Mouse (Mus musculus) olfactory bulb, adult 2 months (tissue): ENCODE results near the gene Mical3. TPM values are rescaled to one million over a fixed set of nuclear protein-coding genes. Genes with fewer than 3 reads are reported as not detected.
"Not testable (repeated sequence)": the region's sequence is repeated elsewhere in the genome, so short reads cannot be mapped to it uniquely, and the experiment has no call there.

Experiments
- H3K27ac ChIP-seq: fragments of 200-500 bp; 2 replicates; pipeline ENCODE4 v1.5.1; 2012; ENCODE audit warnings: low read depth, low read length; ENCODE audit not compliant: insufficient read depth
- H3K4me1 ChIP-seq: fragments of 200-500 bp; 2 replicates; pipeline ENCODE4 v1.6.1; 2012; ENCODE audit warnings: low read length; ENCODE audit not compliant: control insufficient read depth, insufficient read depth
- H3K4me3 ChIP-seq: fragments of 200-500 bp; 2 replicates; pipeline ENCODE4 v1.5.1; 2012; ENCODE audit warnings: mild to moderate bottlenecking, low read depth, low read length, moderate library complexity; ENCODE audit not compliant: insufficient read depth
- CTCF ChIP-seq: fragments of 200-500 bp; IDR thresholded peaks from 2 replicates; pipeline ENCODE4 v1.5.1; 2012; ENCODE audit warnings: low read depth, mild to moderate bottlenecking, low read length, moderate library complexity; ENCODE audit not compliant: insufficient read depth
- POLR2A ChIP-seq: fragments of 200-500 bp; IDR thresholded peaks from 2 replicates; pipeline ENCODE4 v1.6.1; 2012; ENCODE audit warnings: mild to moderate bottlenecking, low read depth, low read length, moderate library complexity; ENCODE audit not compliant: insufficient read depth
- WGBS: fragments of 180-500 bp; shearing (Covaris S2); methylation state at CpG from one replicate; pipeline ENCODE4 v1.1.7; 2018; 5-methylcytosine and 5-hydroxymethylcytosine counted together
- polyA plus RNA-seq: library from polyadenylated mRNA; stranded (reverse); fragments of >200 nt; gene quantifications from 2 replicates; pipeline ENCODE4 v1.2.4, GENCODE M21; 2012; ENCODE audit warnings: low replicate concordance; ENCODE audit not compliant: missing spikeins, insufficient read depth, insufficient read length

Mical3 gene
- polyA plus RNA-seq, 1 experiment, result 277 TPM

DNA sequence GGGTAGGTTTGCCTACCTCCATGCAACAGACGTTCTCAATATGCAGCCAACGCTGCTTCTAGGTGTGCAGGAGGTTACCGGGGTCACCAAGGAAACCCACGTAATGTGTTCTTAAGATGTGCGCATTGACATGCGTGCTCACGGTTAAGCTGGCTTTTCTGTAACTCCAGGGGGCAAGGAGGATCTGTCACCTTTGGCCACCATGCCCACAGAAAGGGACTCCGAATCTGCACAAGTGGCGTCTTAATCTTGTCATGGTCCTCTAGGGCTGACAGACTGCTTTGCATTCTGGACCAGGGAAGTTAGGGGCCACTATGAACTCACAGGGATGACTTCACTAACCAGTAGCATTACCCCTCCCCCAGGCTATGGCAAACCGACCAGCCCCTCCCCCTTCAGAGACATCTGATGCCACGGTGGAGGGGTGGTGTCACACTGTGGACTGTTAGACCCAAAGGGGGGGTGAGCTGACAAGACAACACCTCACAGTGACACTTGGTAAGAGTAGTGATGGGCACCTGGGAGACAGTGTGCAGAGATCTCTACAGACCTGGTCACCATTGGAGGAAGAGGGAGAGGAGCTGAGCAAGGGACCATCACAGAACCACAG is 192.7 kb downstream of the Mical3 start:
- WGBS, result 88% methylated on average over 11 of the region's 11 CpGs
- H3K4me1 ChIP-seq, result peaks cover 2% of the 10 kb centered on the region; the same call in 1 of the 2 replicates
- H3K27ac ChIP-seq, result no peak overlapping the region
- H3K4me3 ChIP-seq, result no peak overlapping the region
- TF ChIP-seq CTCF (no peak), POLR2A (no peak)

DNA sequence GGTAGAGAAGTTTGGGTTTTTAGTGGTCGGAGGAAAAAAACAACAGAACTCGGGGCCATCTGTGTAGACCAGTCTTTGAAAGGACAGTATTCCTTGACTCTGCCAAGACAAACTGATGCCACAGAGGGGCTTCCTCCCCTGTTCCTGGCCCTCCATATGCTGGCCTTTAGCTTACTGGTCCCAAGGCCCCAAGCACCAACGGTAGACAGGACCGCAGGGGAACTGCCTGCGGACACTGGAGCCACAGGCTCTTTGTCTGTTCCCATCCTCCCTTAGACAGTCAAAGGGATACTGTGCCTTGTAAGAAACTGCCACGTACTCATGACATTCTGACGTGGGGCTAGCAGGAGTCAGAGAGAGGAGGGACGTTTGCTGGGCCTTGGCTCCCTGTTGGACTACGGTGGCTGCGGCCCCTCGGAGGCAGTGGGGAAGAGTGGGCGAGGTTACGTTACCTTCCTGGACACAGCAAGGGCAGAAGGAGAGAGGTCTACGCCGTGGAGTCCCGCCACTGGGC is 193.6 kb downstream of the Mical3 start:
- peaks cover 2% of the 10 kb centered on the region; the same call in 1 of the 2 replicates for H3K4me1 ChIP-seq
- WGBS, result 86% methylated on average over 16 of the region's 16 CpGs
- TF ChIP-seq POLR2A (no peak), CTCF (no peak)
- no peak overlapping the region for H3K4me3 ChIP-seq
- no peak overlapping the region for H3K27ac ChIP-seq

DNA sequence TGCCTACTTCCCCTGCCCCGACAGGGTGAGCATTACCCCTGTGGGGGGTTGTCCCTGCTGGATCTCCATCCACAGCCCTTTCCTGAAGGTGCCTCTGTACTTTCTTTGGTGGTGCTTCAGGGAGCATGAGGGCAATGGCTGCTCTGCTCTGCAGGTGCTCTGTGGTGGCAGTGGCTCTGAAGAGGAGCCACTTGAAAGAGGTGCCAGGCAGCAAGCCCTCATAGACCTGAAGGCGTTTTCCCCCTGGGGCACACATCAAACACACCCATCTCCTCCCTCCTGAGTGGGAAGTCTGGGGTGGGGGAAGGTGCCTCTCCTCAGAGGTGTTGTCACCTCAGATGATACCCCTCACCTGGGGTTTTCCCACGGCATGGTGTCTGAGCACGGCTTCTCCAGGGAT is 196.6 kb downstream of the Mical3 start:
- Histone ChIP-seq H3K4me3 (no peak overlapping the region), H3K4me1 (no peaks in the 10 kb centered on the region), H3K27ac (no peak overlapping the region)
- TF ChIP-seq POLR2A (no peak), CTCF (no peak)
- whole genome bisulfite sequencing, result 73% methylated on average over 4 of the region's 4 CpGs

DNA sequence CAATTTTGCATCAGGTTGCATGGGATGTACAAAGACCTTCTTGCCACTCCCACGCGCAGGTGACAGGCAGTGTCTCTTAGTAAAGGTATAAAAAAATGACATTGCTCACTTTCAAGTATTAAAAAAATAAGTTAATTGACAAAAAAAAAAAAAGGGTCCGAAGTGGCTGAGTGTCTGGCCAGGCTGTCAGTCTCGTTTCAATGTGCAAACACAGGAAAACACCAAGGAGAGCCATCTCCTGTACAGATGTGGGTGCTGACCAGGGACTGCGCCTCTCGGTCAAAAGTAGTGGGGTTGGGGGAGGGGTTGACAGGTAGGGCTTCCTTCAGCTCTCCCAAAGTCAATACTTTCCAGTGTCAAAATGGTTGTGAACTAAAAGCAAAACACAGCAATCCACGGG is 197.1 kb downstream of the Mical3 start:
- TF ChIP-seq CTCF (no peak), POLR2A (no peak)
- no peak overlapping the region for H3K27ac ChIP-seq
- 85% methylated on average over 7 of the region's 7 CpGs for WGBS
- H3K4me1 ChIP-seq, result no peaks in the 10 kb centered on the region
- H3K4me3 ChIP-seq, result no peak overlapping the region

DNA sequence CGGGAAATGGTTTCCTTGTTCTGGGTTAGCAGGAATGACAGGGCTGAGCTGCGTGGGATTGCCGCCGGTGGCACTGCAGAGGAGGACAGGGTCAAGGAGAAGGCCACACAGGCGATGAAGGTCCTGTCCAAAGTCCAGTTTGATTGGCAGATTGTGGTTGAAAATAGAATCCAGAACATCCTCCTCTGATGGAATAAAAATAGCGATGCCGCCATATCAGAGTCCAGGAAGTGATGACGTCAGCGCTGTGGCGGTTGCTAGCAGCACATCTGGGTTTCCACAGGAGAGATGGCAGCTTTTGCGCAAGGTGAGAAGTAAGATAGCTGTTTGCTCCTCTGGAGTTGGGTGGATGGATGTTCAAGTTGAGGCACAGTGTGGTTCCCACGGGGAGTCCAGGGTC is 198.2 kb downstream of the Mical3 start:
- Histone ChIP-seq H3K27ac (no peak overlapping the region), H3K4me1 (no peaks in the 10 kb centered on the region), H3K4me3 (no peak overlapping the region)
- 85% methylated on average over 12 of the region's 12 CpGs for WGBS
- TF ChIP-seq POLR2A (no peak), CTCF (no peak)

DNA sequence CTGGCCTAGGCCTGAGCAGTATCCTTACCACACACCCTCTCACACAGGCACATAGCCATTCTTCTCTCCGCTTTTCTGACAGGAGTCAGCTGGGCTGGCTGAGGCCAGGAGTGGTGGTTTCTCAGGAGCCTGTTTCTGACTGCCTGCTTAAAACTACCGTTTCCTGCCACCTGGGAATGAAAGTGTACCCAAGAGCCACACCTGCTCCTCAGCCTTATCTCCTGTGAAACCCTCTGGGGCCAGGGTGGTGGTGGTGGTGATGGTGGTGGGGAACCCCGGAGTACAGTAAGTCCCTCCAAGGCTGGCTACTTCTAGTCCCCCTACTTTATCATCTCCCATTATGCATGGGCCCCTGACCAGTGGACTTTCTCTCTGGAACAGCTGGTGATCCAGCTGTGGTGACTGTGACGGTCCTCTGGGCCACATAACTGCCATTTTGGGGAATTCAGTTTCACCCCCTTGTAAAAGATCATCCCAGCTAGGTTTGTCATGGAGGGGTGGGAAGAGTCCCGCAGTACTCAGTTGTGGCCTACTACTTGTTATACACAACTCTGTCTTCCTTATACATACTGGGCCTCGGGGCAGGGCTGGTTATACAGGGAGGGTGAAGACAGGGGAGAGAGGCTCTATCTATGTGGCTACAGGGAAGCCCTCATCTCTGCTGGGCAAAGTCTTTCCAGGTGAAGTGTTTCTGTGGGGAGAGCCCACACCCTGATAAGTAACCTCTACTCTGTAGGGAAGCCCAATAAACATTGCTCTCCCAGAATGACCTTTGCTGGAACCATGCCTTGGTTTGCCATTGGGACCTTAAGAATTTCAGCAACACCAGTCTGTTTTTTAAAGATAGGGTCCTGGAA is 200.1 kb downstream of the Mical3 start:
- H3K27ac ChIP-seq, result no peak overlapping the region; the same call in 1 of the 2 replicates

DNA sequence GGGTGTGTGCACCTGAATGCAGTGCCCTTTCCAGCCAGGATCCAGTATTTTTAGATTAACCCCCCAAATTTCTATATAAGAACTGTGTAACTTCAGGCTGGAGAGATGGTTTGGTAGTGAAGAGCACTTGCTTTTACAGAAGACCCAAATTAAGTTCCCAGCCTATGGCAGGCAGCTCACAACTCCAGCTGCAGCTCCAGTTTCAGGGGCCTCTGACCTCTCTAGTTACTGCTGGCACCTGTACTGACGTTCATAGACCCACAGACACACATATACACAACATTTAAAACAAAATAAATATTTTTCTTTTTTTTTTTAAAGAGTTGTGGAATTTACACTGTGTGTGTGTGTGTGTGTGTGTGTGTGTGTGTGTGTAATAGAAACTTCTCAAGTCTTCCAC is 201.4 kb downstream of the Mical3 start:
- WGBS, result 77% methylated on average over 1 of the region's 1 CpGs
- TF ChIP-seq POLR2A (no peak), CTCF (no peak)
- Histone ChIP-seq H3K4me1 (peaks cover 5% of the 10 kb centered on the region; the same call in 1 of the 2 replicates), H3K4me3 (no peak overlapping the region), H3K27ac (no peak overlapping the region)

More for the DNA sequence above, 200.1 kb downstream of the Mical3 start:
- peaks cover 5% of the 10 kb centered on the region; the same call in 1 of the 2 replicates for H3K4me1 ChIP-seq
- 89% methylated on average over 6 of the region's 6 CpGs for WGBS
- no peak for TF ChIP-seq CTCF
- no peak for TF ChIP-seq POLR2A
- H3K4me3 ChIP-seq, result no peak overlapping the region

DNA sequence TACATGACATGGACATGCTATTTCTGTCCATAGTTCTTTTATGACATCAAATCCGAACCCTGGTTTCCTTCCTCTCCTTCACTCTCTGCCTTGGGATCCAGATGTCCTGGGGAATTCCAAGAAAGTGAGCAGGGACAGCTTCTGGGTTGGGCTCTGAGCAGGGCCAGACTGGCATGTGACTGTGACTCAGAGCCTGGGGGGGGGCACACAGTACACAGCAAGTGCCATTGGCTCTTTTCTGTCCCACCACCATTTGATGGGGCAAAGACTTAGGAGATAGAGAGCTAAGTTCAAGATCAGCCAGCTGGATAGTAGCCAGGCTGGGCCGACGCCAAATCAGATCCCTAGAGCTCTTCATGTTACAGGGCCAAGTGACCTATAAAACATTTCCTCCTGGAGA is 203.0 kb downstream of the Mical3 start:
- H3K4me3 ChIP-seq, result no peak overlapping the region
- TF ChIP-seq POLR2A (no peak), CTCF (no peak)
- H3K27ac ChIP-seq, result no peak overlapping the region
- peaks cover 5% of the 10 kb centered on the region; the same call in 1 of the 2 replicates for H3K4me1 ChIP-seq
- WGBS, result 69% methylated on average over 3 of the region's 3 CpGs

DNA sequence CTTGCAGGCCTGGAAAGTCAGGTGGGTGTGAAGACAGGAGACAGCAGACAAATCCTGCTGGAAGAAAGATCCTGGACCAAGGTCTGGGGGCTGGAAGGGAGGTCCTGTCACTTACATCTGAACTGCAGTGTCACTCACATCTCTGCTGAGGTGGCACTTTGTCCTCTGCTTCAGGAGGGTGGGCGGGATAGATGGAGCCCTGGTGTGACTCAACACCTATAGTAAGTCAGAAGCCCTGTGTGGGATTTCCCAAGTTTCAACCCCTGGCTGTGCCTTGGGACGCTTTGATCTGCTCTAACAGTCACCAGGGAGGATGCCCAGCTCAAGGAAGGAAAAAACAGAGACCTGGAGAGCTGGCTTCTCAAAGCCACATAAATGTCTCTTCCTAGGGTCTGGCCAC is 203.9 kb downstream of the Mical3 start:
- peaks cover 5% of the 10 kb centered on the region; the same call in 1 of the 2 replicates for H3K4me1 ChIP-seq
- WGBS, result 53% methylated on average over 2 of the region's 2 CpGs
- no peak overlapping the region for H3K4me3 ChIP-seq
- no peak overlapping the region for H3K27ac ChIP-seq
- TF ChIP-seq CTCF (no peak), POLR2A (no peak)

DNA sequence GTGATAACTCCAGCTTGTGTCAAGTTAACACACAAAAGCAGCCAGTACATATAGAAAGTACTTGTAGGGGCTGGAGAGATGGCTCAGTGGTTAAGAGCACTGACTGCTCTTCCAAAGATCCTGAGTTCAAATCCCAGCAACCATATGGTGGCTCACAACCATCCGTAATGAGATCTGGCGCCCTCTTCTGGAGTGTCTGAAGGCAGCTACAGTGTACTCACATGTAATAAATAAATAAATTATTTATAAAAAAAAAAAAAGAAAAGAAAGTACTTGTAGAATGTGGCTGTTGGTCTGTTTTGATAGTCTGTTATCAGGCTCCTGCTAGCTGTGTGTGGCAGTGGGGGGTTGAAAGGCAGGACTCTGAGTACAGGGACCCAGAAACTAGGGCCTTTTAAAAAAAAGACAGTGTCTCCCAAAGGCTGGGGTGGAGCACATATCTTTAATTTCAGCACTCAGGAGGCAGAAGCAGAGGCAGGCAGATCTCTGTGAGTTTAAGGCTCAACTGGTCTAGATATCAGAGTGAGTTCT is 205.9 kb downstream of the Mical3 start:
- H3K4me1 ChIP-seq, H3K27ac ChIP-seq, H3K4me3 ChIP-seq: not testable (repeated sequence)
- WGBS, result 67% methylated on average over 2 of the region's 2 CpGs
